Mouse (Mus musculus) adrenal gland, postnatal 25 days (tissue): Measurements from ENCODE around the gene Tnfrsf11a. TPM values are rescaled to one million over a fixed set of nuclear protein-coding genes. Genes with fewer than 3 reads are reported as not detected.

Source experiments
- DNase-seq: peaks from one replicate; pipeline ENCODE4 v3.0.0; 2021; ENCODE audit warnings: mixed read lengths
- total RNA-seq: library from RNA; stranded (reverse); gene quantifications from 2 replicates; pipeline ENCODE4 v1.2.3, GENCODE M21; 2021

Tnfrsf11a gene
- total RNA-seq, 1 experiment from 2014 or later, result 3.6 TPM

- DNase-seq, result no peak
These were observed 48.7 kb downstream of the Tnfrsf11a start for GRCm38 (mm10) chr1:105829171-105829570.

- DNase-seq, result no peak
These were observed 52.3 kb downstream of the Tnfrsf11a start for GRCm38 (mm10) chr1:105832784-105833183.

GRCm38 (mm10) chr1:105842950-105843349 lies 62.4 kb downstream of the Tnfrsf11a start:
- no peak for DNase-seq

- no peak for DNase-seq
These were observed 62.9 kb downstream of the Tnfrsf11a start for GRCm38 (mm10) chr1:105843386-105843785.

- DNase-seq, result no peak
These were observed 63.3 kb downstream of the Tnfrsf11a start for GRCm38 (mm10) chr1:105843856-105844255.

GRCm38 (mm10) chr1:105844341-105845006 lies 64.0 kb downstream of the Tnfrsf11a start:
- peak; percentile 14 for DNase-seq

- no peak for DNase-seq
These were observed 65.9 kb downstream of the Tnfrsf11a start for GRCm38 (mm10) chr1:105846431-105846830.

GRCm38 (mm10) chr1:105848806-105849205 lies 68.3 kb downstream of the Tnfrsf11a start:
- DNase-seq, result no peak

- DNase-seq, result no peak
These were observed 70.8 kb downstream of the Tnfrsf11a start for GRCm38 (mm10) chr1:105851341-105851740.

GRCm38 (mm10) chr1:105859740-105860139 lies 79.2 kb downstream of the Tnfrsf11a start:
- no peak for DNase-seq

- DNase-seq, result no peak
These were observed 96.1 kb downstream of the Tnfrsf11a start for GRCm38 (mm10) chr1:105876589-105876988.

GRCm38 (mm10) chr1:105877808-105878207 lies 97.3 kb downstream of the Tnfrsf11a start:
- DNase-seq, result no peak

GRCm38 (mm10) chr1:105878416-105878815 lies 97.9 kb downstream of the Tnfrsf11a start:
- DNase-seq, result no peak

GRCm38 (mm10) chr1:105880555-105881304 lies 100.2 kb downstream of the Tnfrsf11a start:
- peak; percentile 9 for DNase-seq

- DNase-seq, result no peak
These were observed 100.9 kb downstream of the Tnfrsf11a start for GRCm38 (mm10) chr1:105881466-105881865.

- no peak for DNase-seq
These were observed 103.0 kb downstream of the Tnfrsf11a start for GRCm38 (mm10) chr1:105883498-105883897.

- no peak for DNase-seq
These were observed 104.6 kb downstream of the Tnfrsf11a start for GRCm38 (mm10) chr1:105885101-105885500.

GRCm38 (mm10) chr1:105885575-105885974 lies 105.1 kb downstream of the Tnfrsf11a start:
- no peak for DNase-seq

GRCm38 (mm10) chr1:105886358-105886757 lies 105.8 kb downstream of the Tnfrsf11a start:
- DNase-seq, result no peak

GRCm38 (mm10) chr1:105891032-105891725 lies 110.7 kb downstream of the Tnfrsf11a start:
- DNase-seq, result peak; percentile 95

GRCm38 (mm10) chr1:105895019-105895418 lies 114.5 kb downstream of the Tnfrsf11a start:
- no peak for DNase-seq
